In the genomic region with DNA sequence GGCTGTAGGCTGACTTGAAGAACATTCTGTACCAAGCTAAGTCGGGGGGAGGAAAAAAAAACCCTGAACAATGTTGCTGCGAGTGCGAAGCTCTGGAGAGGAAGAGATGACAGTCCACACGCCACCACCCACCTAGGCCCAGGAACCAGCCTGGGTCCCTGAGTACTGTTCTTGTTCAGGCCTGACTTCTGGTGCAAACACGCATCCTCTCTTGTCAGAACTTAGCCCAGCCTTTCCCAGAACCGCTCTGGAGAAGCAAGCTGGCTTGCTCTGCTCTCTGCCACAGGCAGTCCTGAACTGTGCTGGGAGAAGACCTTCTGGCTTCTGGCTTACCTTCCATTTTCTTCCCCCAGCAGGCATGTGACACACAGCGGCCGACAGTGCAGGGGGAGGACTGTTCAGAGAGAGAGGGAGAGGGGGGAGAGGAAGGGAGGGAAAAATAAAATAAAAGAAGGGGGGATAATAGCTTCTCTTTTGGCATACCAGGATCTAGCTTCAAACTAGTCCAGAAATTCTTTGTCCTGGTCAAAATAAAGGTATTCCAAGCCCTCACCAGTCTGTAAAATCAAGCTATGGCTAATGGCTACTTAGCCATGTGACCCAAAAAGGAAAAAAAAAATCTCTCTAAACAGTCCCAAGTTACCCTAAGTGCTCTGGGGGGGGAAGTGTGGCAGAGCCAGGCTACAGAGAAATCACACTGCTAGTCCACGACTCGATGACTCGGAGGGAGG, we compare ENCODE assay signal across 8 mouse cellular contexts. TPM values are rescaled to one million over a fixed set of nuclear protein-coding genes. Genes with fewer than 3 reads are reported as not detected.
DNase-seq lines count a peak whose midpoint lies in the region; ATAC-seq lines count a peak whose summit lies in the region.

No protein-coding gene starts in this region.

- peak; percentile 43 for DNase-seq in embryo, embryonic 10.5 days (ENCODE audit: low spot score)
- DNase-seq in embryo, embryonic 9.5 days (ENCODE audit: extremely low spot score): no peak
- DNase-seq in brain, adult 2 months (ENCODE audit: low read depth, low spot score): peak; percentile 92
- DNase-seq in frontal cortex, postnatal 36 days (ENCODE audit: low spot score in 2 of 2): peak; percentile 83 to 86
- peak; percentile 79 for DNase-seq in induced T-regulatory cell, adult 2 months (ENCODE audit: low read depth)
- no peak for DNase-seq in limb, embryonic 10.5 days (ENCODE audit: low spot score)
- peak; percentile 96 for DNase-seq in telencephalon, adult 2 months (ENCODE audit: low read depth, low spot score)

- ATAC-seq in midbrain, embryonic 13.5 days: no peak

- peak overlapping the region; percentile 83 for H3K4me2 ChIP-seq in midbrain, embryonic 13.5 days (replicated peaks)

- no peaks in the 10 kb centered on the region; the same call in 1 of the 2 replicates for H3K36me3 ChIP-seq in limb, embryonic 10.5 days
- H3K36me3 ChIP-seq in midbrain, embryonic 13.5 days: no peaks in the 10 kb centered on the region

- no peaks in the 10 kb centered on the region for H3K27me3 ChIP-seq in limb, embryonic 10.5 days (ENCODE audit: low read depth, poor library complexity, severe bottlenecking)
- H3K27me3 ChIP-seq in midbrain, embryonic 13.5 days: no peaks in the 10 kb centered on the region

- H3K27ac ChIP-seq in limb, embryonic 10.5 days: peak overlapping the region; percentile 98
- H3K27ac ChIP-seq in midbrain, embryonic 13.5 days: peak overlapping the region; percentile 100

- peaks cover 100% of the 10 kb centered on the region for H3K4me1 ChIP-seq in limb, embryonic 10.5 days
- H3K4me1 ChIP-seq in midbrain, embryonic 13.5 days (replicated peaks): peaks cover 98% of the 10 kb centered on the region

- no peaks in the 10 kb centered on the region for H3K9me3 ChIP-seq in limb, embryonic 10.5 days (replicated peaks)
- H3K9me3 ChIP-seq in midbrain, embryonic 13.5 days: no peaks in the 10 kb centered on the region

- H3K9ac ChIP-seq in midbrain, embryonic 13.5 days (replicated peaks): peak overlapping the region; percentile 79

- peak overlapping the region; percentile 45 for H3K4me3 ChIP-seq in limb, embryonic 10.5 days
- peak overlapping the region; percentile 44 for H3K4me3 ChIP-seq in midbrain, embryonic 13.5 days (replicated peaks)

- 30% methylated on average over 11 of the region's 11 CpGs for WGBS in limb, embryonic 10.5 days
- WGBS in midbrain, embryonic 13.5 days: 12% methylated on average over 11 of the region's 11 CpGs

RNA-seq across cellular contexts. Expression of gene Zmynd8, which starts 14.8 kb away (rescaled TPM):
- polyA plus RNA-seq in limb, embryonic 10.5 days (2016; fragmentation: Nextera tagmentation; extraction: Ambion mirVana): 59.3 and 59.5 TPM in 2 replicates
- polyA plus RNA-seq in midbrain, embryonic 13.5 days (2015; fragmentation: Nextera tagmentation; extraction: Ambion mirVana): 85.4 and 86.8 TPM in 2 replicates

Comparison
In these comparisons a context has a peak if more than half of its experiments do, and no peak if none do; other contexts are left out.
1. DNase-seq: peak in embryo, embryonic 10.5 days (single experiment), brain, adult 2 months (single experiment), frontal cortex, postnatal 36 days (2 of 2), induced T-regulatory cell, adult 2 months (single experiment) and telencephalon, adult 2 months (single experiment); none in embryo, embryonic 9.5 days (single experiment) and limb, embryonic 10.5 days (single experiment).